Mouse (Mus musculus): ENCODE results near the gene Rpl27a. TPM values are rescaled to one million over a fixed set of nuclear protein-coding genes. Genes with fewer than 3 reads are reported as not detected.

Rpl27a gene
- polyA plus RNA-seq, 1 experiment from 2014 or later = 81.0 TPM

- ATAC-seq = no peak
- Histone ChIP-seq H3K36me3 (ENCODE audit: control insufficient read depth, insufficient read depth) (no peaks in the 10 kb centered on the region), H3K9ac (ENCODE audit: low read depth, low read length) (no peak overlapping the region), H3K4me2 (replicated peaks; ENCODE audit: low read depth) (0 out of 2 replicates have a peak overlapping the region, but pooled peaks have one; percentile 6), H3K27me3 (replicated peaks; ENCODE audit: control insufficient read depth, insufficient read depth, low read length) (no peaks in the 10 kb centered on the region; the same call in 1 of the 2 replicates), H3K4me3 (ENCODE audit: low read depth, low read length) (no peak overlapping the region), H3K4me1 (replicated peaks; ENCODE audit: control insufficient read depth, insufficient read depth, low read length) (no peaks in the 10 kb centered on the region), H3K27ac (ENCODE audit: low read depth, low read length) (no peak overlapping the region), H3K9me3 (ENCODE audit: control insufficient read depth) (no peaks in the 10 kb centered on the region)
- TF ChIP-seq CTCF (IDR thresholded peaks at IDR 0.05; ENCODE audit: low read depth) = no peak
- WGBS = 19% methylated on average over 21 of the region's 21 CpGs
These were observed 25.3 kb upstream of the Rpl27a start for GRCm38 (mm10) chr7:109493319-109494316.

DNA sequence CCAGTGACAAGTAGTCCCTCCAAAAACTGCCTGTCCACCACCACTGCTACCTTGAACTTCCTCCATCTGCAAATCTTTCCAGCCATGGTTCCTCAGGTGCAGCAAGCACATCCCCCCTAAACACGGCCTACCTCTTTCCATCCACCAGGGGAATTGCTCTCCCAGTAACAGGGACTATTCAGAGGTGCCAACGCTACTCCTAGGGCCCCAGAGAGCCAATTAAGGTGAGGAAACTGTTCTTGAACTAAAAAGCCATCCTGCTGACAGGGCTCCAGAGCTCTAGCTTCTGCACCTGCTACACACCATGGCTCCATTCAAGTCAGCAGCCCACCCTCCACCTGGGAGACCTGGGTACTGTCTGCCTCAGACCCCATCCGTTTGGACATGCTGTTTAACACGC lies 21.4 kb upstream of the Rpl27a start:
- Histone ChIP-seq H3K4me2 (replicated peaks; ENCODE audit: low read depth) (no peak overlapping the region), H3K4me1 (replicated peaks; ENCODE audit: control insufficient read depth, insufficient read depth, low read length) (no peaks in the 10 kb centered on the region), H3K9ac (ENCODE audit: low read depth, low read length) (no peak overlapping the region), H3K27me3 (replicated peaks; ENCODE audit: control insufficient read depth, insufficient read depth, low read length) (no peaks in the 10 kb centered on the region; the same call in 1 of the 2 replicates), H3K9me3 (ENCODE audit: control insufficient read depth) (no peaks in the 10 kb centered on the region), H3K27ac (ENCODE audit: low read depth, low read length) (no peak overlapping the region), H3K36me3 (ENCODE audit: control insufficient read depth, insufficient read depth) (no peaks in the 10 kb centered on the region), H3K4me3 (ENCODE audit: low read depth, low read length) (no peak overlapping the region)
- 71% methylated on average over 4 of the region's 4 CpGs for WGBS
- no peak for ATAC-seq
- TF ChIP-seq CTCF (IDR thresholded peaks at IDR 0.05; ENCODE audit: low read depth) = no peak

DNA sequence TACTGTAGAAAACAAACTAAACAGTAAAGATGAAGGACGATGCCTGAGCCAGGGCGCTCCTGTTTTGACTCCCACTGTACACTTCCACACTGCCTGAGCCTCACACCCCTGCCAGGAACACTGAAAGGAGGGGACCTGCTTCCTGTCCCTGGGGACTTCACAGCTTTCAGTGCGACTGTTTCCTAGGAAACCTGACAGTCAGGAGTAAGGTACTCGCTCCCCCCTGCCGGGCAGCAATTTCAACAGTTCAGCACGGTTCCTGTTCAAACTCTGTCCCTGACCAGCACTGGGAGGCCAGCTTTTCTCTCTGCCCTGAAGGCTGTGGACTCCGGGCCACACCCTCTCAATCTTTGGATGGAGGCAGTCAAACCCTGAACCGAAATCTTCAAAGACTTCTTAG lies 11.8 kb upstream of the Rpl27a start:
- 17% methylated on average over 8 of the region's 8 CpGs for WGBS
- Histone ChIP-seq H3K27ac (ENCODE audit: low read depth, low read length) (no peak overlapping the region), H3K4me2 (replicated peaks; ENCODE audit: low read depth) (no peak overlapping the region), H3K4me3 (ENCODE audit: low read depth, low read length) (no peak overlapping the region), H3K9me3 (ENCODE audit: control insufficient read depth) (no peaks in the 10 kb centered on the region), H3K9ac (ENCODE audit: low read depth, low read length) (no peak overlapping the region), H3K4me1 (replicated peaks; ENCODE audit: control insufficient read depth, insufficient read depth, low read length) (no peaks in the 10 kb centered on the region), H3K27me3 (replicated peaks; ENCODE audit: control insufficient read depth, insufficient read depth, low read length) (no peaks in the 10 kb centered on the region), H3K36me3 (ENCODE audit: control insufficient read depth, insufficient read depth) (no peaks in the 10 kb centered on the region)
- ATAC-seq = no peak
- no peak for TF ChIP-seq CTCF (IDR thresholded peaks at IDR 0.05; ENCODE audit: low read depth)

GRCm38 (mm10) chr7:109507572-109507971 lies 11.4 kb upstream of the Rpl27a start:
- no peak for TF ChIP-seq CTCF (IDR thresholded peaks at IDR 0.05; ENCODE audit: low read depth)
- H3K4me1 ChIP-seq (replicated peaks; ENCODE audit: control insufficient read depth, insufficient read depth, low read length) = no peaks in the 10 kb centered on the region
- no peak overlapping the region for H3K27ac ChIP-seq (ENCODE audit: low read depth, low read length)
- no peaks in the 10 kb centered on the region for H3K27me3 ChIP-seq (replicated peaks; ENCODE audit: control insufficient read depth, insufficient read depth, low read length)
- no peak overlapping the region for H3K9ac ChIP-seq (ENCODE audit: low read depth, low read length)
- no peak overlapping the region for H3K4me2 ChIP-seq (replicated peaks; ENCODE audit: low read depth)
- no peaks in the 10 kb centered on the region for H3K9me3 ChIP-seq (ENCODE audit: control insufficient read depth)
- 59% methylated on average over 9 of the region's 9 CpGs for WGBS
- no peaks in the 10 kb centered on the region for H3K36me3 ChIP-seq (ENCODE audit: control insufficient read depth, insufficient read depth)
- no peak overlapping the region for H3K4me3 ChIP-seq (ENCODE audit: low read depth, low read length)
- ATAC-seq = no peak

- Histone ChIP-seq H3K4me3 (ENCODE audit: low read depth, low read length) (no peak within 1 kb of the TSS), H3K9ac (ENCODE audit: low read depth, low read length) (no peak within 1 kb of the TSS), H3K4me1 (replicated peaks; ENCODE audit: control insufficient read depth, insufficient read depth, low read length) (no peaks in the 10 kb centered on the region), H3K4me2 (replicated peaks; ENCODE audit: low read depth) (no peak within 1 kb of the TSS), H3K27me3 (replicated peaks; ENCODE audit: control insufficient read depth, insufficient read depth, low read length) (no peaks in the 10 kb centered on the region), H3K9me3 (ENCODE audit: control insufficient read depth) (no peaks in the 10 kb centered on the region), H3K36me3 (ENCODE audit: control insufficient read depth, insufficient read depth) (no peaks in the 10 kb centered on the region), H3K27ac (ENCODE audit: low read depth, low read length) (no peak within 1 kb of the TSS)
- ATAC-seq = no peak
- 93% methylated on average over 4 of the region's 4 CpGs for WGBS
- no peak for TF ChIP-seq CTCF (IDR thresholded peaks at IDR 0.05; ENCODE audit: low read depth)
These were observed 10.9 kb upstream of the Rpl27a start, which contains the start of gene Trim66 for GRCm38 (mm10) chr7:109508034-109508433. Gene Trim66, minus strand, starts transcription at chr7:109508134.

GRCm38 (mm10) chr7:109510799-109511198 lies 8.1 kb upstream of the Rpl27a start:
- H3K36me3 ChIP-seq (ENCODE audit: control insufficient read depth, insufficient read depth) = no peaks in the 10 kb centered on the region
- H3K4me1 ChIP-seq (replicated peaks; ENCODE audit: control insufficient read depth, insufficient read depth, low read length) = no peaks in the 10 kb centered on the region
- no peaks in the 10 kb centered on the region for H3K27me3 ChIP-seq (replicated peaks; ENCODE audit: control insufficient read depth, insufficient read depth, low read length)
- no peak for ATAC-seq
- WGBS = 77% methylated on average over 2 of the region's 2 CpGs
- no peak overlapping the region for H3K4me3 ChIP-seq (ENCODE audit: low read depth, low read length)
- H3K9me3 ChIP-seq (ENCODE audit: control insufficient read depth) = no peaks in the 10 kb centered on the region
- no peak overlapping the region for H3K9ac ChIP-seq (ENCODE audit: low read depth, low read length)
- no peak for TF ChIP-seq CTCF (IDR thresholded peaks at IDR 0.05; ENCODE audit: low read depth)
- H3K27ac ChIP-seq (ENCODE audit: low read depth, low read length) = no peak overlapping the region
- no peak overlapping the region for H3K4me2 ChIP-seq (replicated peaks; ENCODE audit: low read depth)

Data from intestine, postnatal 0 days (tissue).